Mouse (Mus musculus): ENCODE data around the gene Aamdc. TPM values are rescaled to one million over a fixed set of nuclear protein-coding genes. Genes with fewer than 3 reads are reported as not detected.

Aamdc gene
- 6.3 and 19.7 TPM in 2 replicates for polyA plus RNA-seq (2011; ENCODE audit: insufficient read depth, insufficient read length, low replicate concordance, missing spikeins)

DNA sequence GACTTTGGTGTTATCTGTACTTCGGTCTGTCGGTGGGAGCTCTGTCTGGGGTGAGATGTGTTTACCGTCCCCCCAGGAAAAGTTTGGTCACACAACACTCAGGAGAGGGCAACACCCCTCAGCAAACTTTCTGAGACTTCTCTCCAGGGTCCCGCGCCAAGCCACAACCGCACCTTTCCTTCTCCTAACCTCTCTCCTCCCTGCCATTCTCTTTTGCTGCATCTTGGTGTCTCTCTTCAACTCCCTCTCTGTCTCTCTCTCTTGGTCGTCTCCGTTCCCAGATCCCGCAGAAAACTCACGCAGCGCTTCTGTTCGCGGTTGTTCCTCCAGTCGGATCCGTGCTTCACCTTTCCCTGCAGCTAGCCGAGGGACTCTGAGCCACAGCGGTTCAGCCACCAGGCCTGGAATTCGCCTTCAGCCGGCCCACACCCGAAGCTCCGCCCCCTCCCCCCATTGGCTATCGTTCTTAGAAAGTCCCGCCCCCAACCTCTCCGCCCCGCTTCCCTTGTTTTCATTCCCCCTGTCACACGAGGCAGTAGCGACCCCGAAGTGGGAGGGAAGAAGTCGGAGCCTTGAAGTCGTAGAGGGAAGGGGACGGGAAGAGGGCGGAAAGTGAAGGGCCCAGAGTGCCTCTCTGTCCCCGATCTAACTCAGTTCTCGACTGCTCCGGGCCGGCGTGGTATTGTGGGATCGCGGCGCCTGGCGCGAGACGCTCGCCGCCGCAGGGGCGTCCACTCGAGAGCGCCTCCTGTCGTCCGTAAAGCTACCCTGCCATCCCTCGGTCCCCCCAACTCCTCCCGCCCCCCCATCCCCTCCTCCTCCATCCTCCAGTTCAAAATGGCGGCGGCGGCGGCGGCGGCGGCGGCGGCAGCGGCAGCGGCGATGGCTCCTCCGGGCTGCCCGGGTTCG is at the start of gene Aamdc, which contains the start of gene Rsf1:
TSS of gene Aamdc (minus strand) at position 431 of the 909 bp plus-strand sequence.
TSS of gene Rsf1 (plus strand) at position 823 of the 909 bp plus-strand sequence.
- under 1% methylated on average over 67 of the region's 68 CpGs for WGBS
- peak within 1 kb of the TSS; percentile 95 for H3K4me3 ChIP-seq (replicated peaks; ENCODE audit: control insufficient read depth, low read depth, low read length)
- TF ChIP-seq CTCF (IDR thresholded peaks at IDR 0.05; ENCODE audit: control insufficient read depth, insufficient read depth, low read length) (peak; percentile 69), POLR2A (IDR thresholded peaks at IDR 0.05; ENCODE audit: borderline replicate concordance, control insufficient read depth, low read depth, low read length) (peak; percentile 79)
- H3K4me1 ChIP-seq (ENCODE audit: control insufficient read depth, insufficient read depth, low read length): no peaks in the 10 kb centered on the region; the same call in 1 of the 2 replicates
- peak within 1 kb of the TSS; percentile 96 for H3K27ac ChIP-seq (ENCODE audit: control insufficient read depth, insufficient read depth, low read depth, low read length, poor library complexity)

DNA sequence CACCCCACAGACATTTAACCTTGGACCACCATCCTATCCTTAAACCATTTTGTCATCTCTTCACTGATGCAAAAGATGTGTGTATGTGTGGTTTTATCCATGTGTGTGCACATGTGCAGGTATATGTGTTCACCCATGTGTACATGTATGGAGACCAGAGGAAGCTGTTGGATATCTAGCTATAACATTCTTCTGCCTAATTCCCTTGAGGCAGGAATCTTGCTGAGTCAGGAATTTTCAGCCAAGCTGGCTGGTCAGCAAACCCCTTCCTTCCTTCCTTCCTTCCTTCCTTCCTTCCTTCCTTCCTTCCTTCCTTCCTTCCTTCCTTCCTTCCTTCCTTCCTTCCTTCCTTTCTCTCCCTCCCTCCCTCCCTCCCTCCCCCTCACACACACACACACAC is 44.1 kb upstream of the Aamdc start:
- Histone ChIP-seq H3K27ac (ENCODE audit: control insufficient read depth, insufficient read depth, low read depth, low read length, poor library complexity) (no peak overlapping the region), H3K4me3 (replicated peaks; ENCODE audit: control insufficient read depth, low read depth, low read length) (no peak overlapping the region), H3K4me1 (ENCODE audit: control insufficient read depth, insufficient read depth, low read length) (no peaks in the 10 kb centered on the region; the same call in 1 of the 2 replicates)
- no peak for TF ChIP-seq CTCF (IDR thresholded peaks at IDR 0.05; ENCODE audit: control insufficient read depth, insufficient read depth, low read length)
- TF ChIP-seq POLR2A (IDR thresholded peaks at IDR 0.05; ENCODE audit: borderline replicate concordance, control insufficient read depth, low read depth, low read length): no peak

DNA sequence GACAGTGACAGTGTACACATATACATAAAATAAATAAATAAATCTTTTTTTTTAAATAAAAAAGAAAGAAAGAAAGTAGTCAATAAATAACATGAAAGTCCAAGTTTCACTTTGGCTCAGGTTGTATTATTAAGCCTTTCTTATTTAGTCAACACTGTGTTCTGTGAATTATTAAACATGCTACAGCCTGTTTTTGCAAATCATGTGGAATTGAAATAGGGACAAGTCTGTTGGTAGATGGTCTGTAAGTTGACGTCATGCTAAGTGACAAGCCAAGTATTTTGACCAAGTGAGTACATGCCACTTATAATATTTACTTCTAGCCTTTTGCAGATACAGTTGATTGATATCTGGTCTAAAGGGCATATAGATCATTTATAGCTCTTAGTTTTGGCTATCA is 43.4 kb upstream of the Aamdc start:
- no peak overlapping the region for H3K4me3 ChIP-seq (replicated peaks; ENCODE audit: control insufficient read depth, low read depth, low read length)
- H3K27ac ChIP-seq (ENCODE audit: control insufficient read depth, insufficient read depth, low read depth, low read length, poor library complexity): no peak overlapping the region
- 85% methylated on average over 1 of the region's 1 CpGs for WGBS
- TF ChIP-seq CTCF (IDR thresholded peaks at IDR 0.05; ENCODE audit: control insufficient read depth, insufficient read depth, low read length) (no peak), POLR2A (IDR thresholded peaks at IDR 0.05; ENCODE audit: borderline replicate concordance, control insufficient read depth, low read depth, low read length) (no peak)
- H3K4me1 ChIP-seq (ENCODE audit: control insufficient read depth, insufficient read depth, low read length): no peaks in the 10 kb centered on the region; the same call in 1 of the 2 replicates

- Histone ChIP-seq H3K4me3 (replicated peaks; ENCODE audit: control insufficient read depth, low read depth, low read length) (no peak overlapping the region), H3K27ac (ENCODE audit: control insufficient read depth, insufficient read depth, low read depth, low read length, poor library complexity) (no peak overlapping the region), H3K4me1 (ENCODE audit: control insufficient read depth, insufficient read depth, low read length) (no peaks in the 10 kb centered on the region; the same call in 1 of the 2 replicates)
- 94% methylated on average over 5 of the region's 5 CpGs for WGBS
- TF ChIP-seq POLR2A (IDR thresholded peaks at IDR 0.05; ENCODE audit: borderline replicate concordance, control insufficient read depth, low read depth, low read length) (no peak), CTCF (IDR thresholded peaks at IDR 0.05; ENCODE audit: control insufficient read depth, insufficient read depth, low read length) (no peak)
These were observed 42.0 kb upstream of the Aamdc start for GRCm38 (mm10) chr7:97621346-97621745.

DNA sequence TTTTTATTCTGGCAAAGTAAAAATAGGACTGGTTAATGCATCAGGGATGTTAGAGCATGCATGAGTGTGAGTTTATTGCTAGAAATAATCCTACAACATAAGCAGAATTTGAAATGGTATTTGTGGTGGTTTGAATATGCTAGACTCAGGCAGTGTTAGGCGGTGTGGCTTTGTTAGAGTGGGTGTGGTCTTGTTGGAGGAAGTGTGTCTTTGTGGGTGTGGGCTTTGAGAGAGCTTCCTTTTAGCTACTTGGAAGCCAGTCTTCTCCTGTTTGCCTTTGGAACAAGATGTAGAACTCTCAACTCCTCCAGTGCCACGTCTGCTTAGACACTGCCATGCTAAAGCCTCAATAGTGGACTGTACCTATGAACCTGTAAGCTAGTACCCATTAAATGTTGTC is 19.3 kb upstream of the Aamdc start:
- no peak for TF ChIP-seq CTCF (IDR thresholded peaks at IDR 0.05; ENCODE audit: control insufficient read depth, insufficient read depth, low read length)
- TF ChIP-seq POLR2A (IDR thresholded peaks at IDR 0.05; ENCODE audit: borderline replicate concordance, control insufficient read depth, low read depth, low read length): no peak

GRCm38 (mm10) chr7:97593535-97593934 is 14.2 kb upstream of the Aamdc start:
- no peaks in the 10 kb centered on the region; the same call in 1 of the 2 replicates for H3K4me1 ChIP-seq (ENCODE audit: control insufficient read depth, insufficient read depth, low read length)
- 78% methylated on average over 2 of the region's 2 CpGs for WGBS
- H3K27ac ChIP-seq (ENCODE audit: control insufficient read depth, insufficient read depth, low read depth, low read length, poor library complexity): no peak overlapping the region
- TF ChIP-seq CTCF (IDR thresholded peaks at IDR 0.05; ENCODE audit: control insufficient read depth, insufficient read depth, low read length): no peak
- H3K4me3 ChIP-seq (replicated peaks; ENCODE audit: control insufficient read depth, low read depth, low read length): no peak overlapping the region

More for the DNA sequence above, 19.3 kb upstream of the Aamdc start:
- Histone ChIP-seq H3K4me1 (ENCODE audit: control insufficient read depth, insufficient read depth, low read length) (no peaks in the 10 kb centered on the region; the same call in 1 of the 2 replicates), H3K4me3 (replicated peaks; ENCODE audit: control insufficient read depth, low read depth, low read length) (no peak overlapping the region), H3K27ac (ENCODE audit: control insufficient read depth, insufficient read depth, low read depth, low read length, poor library complexity) (no peak overlapping the region)
- 49% methylated on average over 2 of the region's 2 CpGs for WGBS

DNA sequence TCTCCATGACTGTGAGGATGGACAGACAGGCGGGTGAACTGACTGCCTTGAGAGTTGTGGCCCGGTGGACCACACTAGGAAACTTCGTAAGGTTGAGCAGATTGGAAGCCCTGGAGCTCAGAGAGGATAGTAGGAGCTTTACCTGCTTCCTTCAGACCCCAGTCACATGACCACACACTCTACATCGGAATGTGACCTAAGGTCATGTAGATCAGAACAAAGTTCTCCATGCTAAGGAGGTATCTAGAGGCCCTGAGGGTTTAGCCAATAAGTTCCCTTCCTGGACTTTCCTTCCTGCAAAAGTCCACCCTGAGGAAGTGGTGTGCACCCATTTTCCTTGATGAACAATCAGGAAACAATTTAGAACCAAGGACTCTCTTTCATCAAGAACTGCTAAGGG is 13.1 kb upstream of the Aamdc start:
- TF ChIP-seq CTCF (IDR thresholded peaks at IDR 0.05; ENCODE audit: control insufficient read depth, insufficient read depth, low read length): no peak
- TF ChIP-seq POLR2A (IDR thresholded peaks at IDR 0.05; ENCODE audit: borderline replicate concordance, control insufficient read depth, low read depth, low read length): no peak
- WGBS: 85% methylated on average over 4 of the region's 4 CpGs
- H3K4me1 ChIP-seq (ENCODE audit: control insufficient read depth, insufficient read depth, low read length): no peaks in the 10 kb centered on the region; the same call in 1 of the 2 replicates
- no peak overlapping the region for H3K27ac ChIP-seq (ENCODE audit: control insufficient read depth, insufficient read depth, low read depth, low read length, poor library complexity)
- H3K4me3 ChIP-seq (replicated peaks; ENCODE audit: control insufficient read depth, low read depth, low read length): no peak overlapping the region

GRCm38 (mm10) chr7:97591336-97591735 is 12.0 kb upstream of the Aamdc start:
- WGBS: 83% methylated on average over 6 of the region's 6 CpGs
- TF ChIP-seq CTCF (IDR thresholded peaks at IDR 0.05; ENCODE audit: control insufficient read depth, insufficient read depth, low read length): no peak
- TF ChIP-seq POLR2A (IDR thresholded peaks at IDR 0.05; ENCODE audit: borderline replicate concordance, control insufficient read depth, low read depth, low read length): no peak
- H3K4me1 ChIP-seq (ENCODE audit: control insufficient read depth, insufficient read depth, low read length): no peaks in the 10 kb centered on the region; the same call in 1 of the 2 replicates
- no peak overlapping the region for H3K27ac ChIP-seq (ENCODE audit: control insufficient read depth, insufficient read depth, low read depth, low read length, poor library complexity)
- H3K4me3 ChIP-seq (replicated peaks; ENCODE audit: control insufficient read depth, low read depth, low read length): no peak overlapping the region
